ENCODE assay signal across 8 mouse cellular contexts in genomic region chrX:169989219-169989595, GRCm38 (mm10). TPM values are rescaled to one million over a fixed set of nuclear protein-coding genes. Genes with fewer than 3 reads are reported as not detected.
DNase-seq lines count a peak whose midpoint lies in the region; ATAC-seq and TF ChIP-seq lines count a peak whose summit lies in the region.
"Not testable (repeated sequence)": the region's sequence is repeated elsewhere in the genome, so short reads cannot be mapped to it uniquely, and the experiment has no call there.

No protein-coding gene starts in this region.

- peaks cover 63% of the 10 kb centered on the region for H3K4me1 ChIP-seq in E14TG2a.4 (replicated peaks; ENCODE audit: low read depth, low read length)
- not testable (repeated sequence) for H3K4me1 ChIP-seq in forebrain, embryonic 13.5 days; hindbrain, embryonic 10.5 days (replicated peaks); kidney, embryonic 16.5 days (ENCODE audit: insufficient read depth, low read length); liver, embryonic 15.5 days (replicated peaks); midbrain, postnatal 0 days (ENCODE audit: insufficient read depth, low read length); stomach, postnatal 0 days (replicated peaks; ENCODE audit: control insufficient read depth, insufficient read depth)

- peak; percentile 65 for DNase-seq in c-Kit-positive CD71-positive TER-119-positive erythroid progenitor cells, embryonic 14.5 days (ENCODE audit: low spot score)
- DNase-seq in hindbrain, embryonic 10.5 days (ENCODE audit: low spot score) = peak; percentile 42
- peak; percentile 51 for DNase-seq in midbrain, postnatal 0 days (ENCODE audit: low spot score)
- not testable (repeated sequence) for DNase-seq in stomach, postnatal 0 days (ENCODE audit: low spot score)

- not testable (repeated sequence) for ATAC-seq in forebrain, embryonic 13.5 days; midbrain, postnatal 0 days (ENCODE audit: low FRiP score)
- peak; percentile 7; the same call in 1 of the 2 replicates for ATAC-seq in kidney, embryonic 16.5 days (ENCODE audit: low FRiP score, low TSS enrichment)
- ATAC-seq in liver, embryonic 15.5 days (ENCODE audit: insufficient read depth) = 0 out of 2 replicates have a peak, but pooled peaks have one; percentile 2
- peak; percentile 1; the same call in 1 of the 2 replicates for ATAC-seq in stomach, postnatal 0 days (ENCODE audit: low FRiP score, low TSS enrichment)

- H3K36me3 ChIP-seq in E14TG2a.4 (ENCODE audit: insufficient read depth, low read length) = peaks cover 88% of the 10 kb centered on the region
- H3K36me3 ChIP-seq in forebrain, embryonic 13.5 days (ENCODE audit: poor library complexity, severe bottlenecking) = peaks cover 50% of the 10 kb centered on the region
- H3K36me3 ChIP-seq in hindbrain, embryonic 10.5 days = peaks cover 56% of the 10 kb centered on the region
- peaks cover 50% of the 10 kb centered on the region for H3K36me3 ChIP-seq in kidney, embryonic 16.5 days (ENCODE audit: insufficient read depth, low read length)
- H3K36me3 ChIP-seq in liver, embryonic 15.5 days (replicated peaks) = peaks cover 45% of the 10 kb centered on the region
- H3K36me3 ChIP-seq in midbrain, postnatal 0 days (ENCODE audit: insufficient read depth, low read length) = not testable (repeated sequence)
- H3K36me3 ChIP-seq in stomach, postnatal 0 days (ENCODE audit: control insufficient read depth, insufficient read depth, low read length) = peaks cover 25% of the 10 kb centered on the region

- not testable (repeated sequence) for H3K4me2 ChIP-seq in forebrain, embryonic 13.5 days; kidney, embryonic 16.5 days (replicated peaks; ENCODE audit: low read depth, low read length); liver, embryonic 15.5 days; stomach, postnatal 0 days (replicated peaks; ENCODE audit: low read depth)
- peak overlapping the region; percentile 4; the same call in 1 of the 2 replicates for H3K4me2 ChIP-seq in midbrain, postnatal 0 days (ENCODE audit: low read depth, low read length, poor library complexity, severe bottlenecking)

- not testable (repeated sequence) for H3K9ac ChIP-seq in forebrain, embryonic 13.5 days; kidney, embryonic 16.5 days (replicated peaks; ENCODE audit: low read length); liver, embryonic 15.5 days; midbrain, postnatal 0 days (replicated peaks; ENCODE audit: low read length, poor library complexity, severe bottlenecking); stomach, postnatal 0 days (ENCODE audit: low read length)

- H3K27ac ChIP-seq in forebrain, embryonic 13.5 days; hindbrain, embryonic 10.5 days; kidney, embryonic 16.5 days (ENCODE audit: low read length); liver, embryonic 15.5 days (replicated peaks); midbrain, postnatal 0 days (ENCODE audit: low read depth, low read length); stomach, postnatal 0 days (replicated peaks): not testable (repeated sequence)

- WGBS in forebrain, embryonic 13.5 days = 86% methylated on average over 8 of the region's 8 CpGs
- 84% methylated on average over 8 of the region's 8 CpGs for WGBS in hindbrain, embryonic 10.5 days
- WGBS in kidney, embryonic 16.5 days = 85% methylated on average over 8 of the region's 8 CpGs
- WGBS in liver, embryonic 15.5 days (ENCODE audit: insufficient replicate concordance) = 77% methylated on average over 8 of the region's 8 CpGs
- WGBS in midbrain, postnatal 0 days = 80% methylated on average over 8 of the region's 8 CpGs
- 61% methylated on average over 8 of the region's 8 CpGs for WGBS in stomach, postnatal 0 days

- peaks cover 96% of the 10 kb centered on the region for H3K9me3 ChIP-seq in E14TG2a.4 (ENCODE audit: low read length)
- H3K9me3 ChIP-seq in forebrain, embryonic 13.5 days (replicated peaks) = peaks cover 50% of the 10 kb centered on the region
- peaks cover 54% of the 10 kb centered on the region for H3K9me3 ChIP-seq in hindbrain, embryonic 10.5 days
- H3K9me3 ChIP-seq in kidney, embryonic 16.5 days (ENCODE audit: low read length) = peaks cover 61% of the 10 kb centered on the region
- H3K9me3 ChIP-seq in liver, embryonic 15.5 days (replicated peaks) = peaks cover 33% of the 10 kb centered on the region
- H3K9me3 ChIP-seq in midbrain, postnatal 0 days (ENCODE audit: low read length) = peaks cover 16% of the 10 kb centered on the region
- peaks cover 38% of the 10 kb centered on the region for H3K9me3 ChIP-seq in stomach, postnatal 0 days (ENCODE audit: control insufficient read depth, low read length)

- H3K4me3 ChIP-seq in E14TG2a.4 (replicated peaks; ENCODE audit: low read length) = peak overlapping the region; percentile 53
- peak overlapping the region; percentile 1; the same call in 1 of the 2 replicates for H3K4me3 ChIP-seq in forebrain, embryonic 13.5 days
- not testable (repeated sequence) for H3K4me3 ChIP-seq in hindbrain, embryonic 10.5 days; kidney, embryonic 16.5 days (ENCODE audit: low read length); liver, embryonic 15.5 days (replicated peaks); midbrain, postnatal 0 days (ENCODE audit: low read depth, low read length)
- 0 out of 2 replicates have a peak overlapping the region, but pooled peaks have one; percentile 4 for H3K4me3 ChIP-seq in stomach, postnatal 0 days (ENCODE audit: low read depth, low read length)

- H3K27me3 ChIP-seq in E14TG2a.4 (ENCODE audit: insufficient read depth, low read length) = peaks cover 39% of the 10 kb centered on the region
- H3K27me3 ChIP-seq in forebrain, embryonic 13.5 days; hindbrain, embryonic 10.5 days (ENCODE audit: insufficient read depth, poor library complexity, severe bottlenecking); kidney, embryonic 16.5 days (ENCODE audit: insufficient read depth, low read length); liver, embryonic 15.5 days; midbrain, postnatal 0 days (ENCODE audit: insufficient read depth, low read length); stomach, postnatal 0 days (ENCODE audit: control insufficient read depth, insufficient read depth, low read length): not testable (repeated sequence)

- not testable (repeated sequence) for TF ChIP-seq CTCF in E14TG2a.4 (conservative IDR thresholded peaks at IDR 0.05; ENCODE audit: low read length); midbrain, postnatal 0 days (IDR thresholded peaks at IDR 0.05); stomach, postnatal 0 days (IDR thresholded peaks at IDR 0.05; ENCODE audit: low read depth)

- not testable (repeated sequence) for TF ChIP-seq EP300 in stomach, postnatal 0 days (optimal IDR thresholded peaks at IDR 0.05)

RNA-seq across cellular contexts. Expression of gene Gm21887, which starts 20.3 kb away (rescaled TPM):
- polyA plus RNA-seq in forebrain, embryonic 13.5 days (2015; fragmentation: Nextera tagmentation; extraction: Ambion mirVana) = 195 and 234 TPM in 2 replicates
- polyA plus RNA-seq in hindbrain, embryonic 10.5 days (2016; fragmentation: Nextera tagmentation; extraction: Ambion mirVana) = 229 and 264 TPM in 2 replicates
- polyA plus RNA-seq in kidney, embryonic 16.5 days (2015; fragmentation: Nextera tagmentation; extraction: Ambion mirVana) = 162 and 299 TPM in 2 replicates
- 66.4 and 85.9 TPM in 2 replicates for polyA plus RNA-seq in liver, embryonic 15.5 days (2015; fragmentation: Nextera tagmentation; extraction: Ambion mirVana)
- 34.6 and 51.3 TPM in 2 replicates for total RNA-seq in midbrain, postnatal 0 days (2014; rRNA removed)
- 193 and 201 TPM in 2 replicates for polyA plus RNA-seq in midbrain, postnatal 0 days (2015; fragmentation: Nextera tagmentation; extraction: Ambion mirVana)
- 90.6 and 93.1 TPM in 2 replicates for polyA plus RNA-seq in stomach, postnatal 0 days (2015; fragmentation: Nextera tagmentation; extraction: Ambion mirVana)
